Mouse (Mus musculus): Measurements from ENCODE around the gene Ccno.
"Not testable (repeated sequence)": the region's sequence is repeated elsewhere in the genome, so short reads cannot be mapped to it uniquely, and the experiment has no call there.

Ccno gene

DNA sequence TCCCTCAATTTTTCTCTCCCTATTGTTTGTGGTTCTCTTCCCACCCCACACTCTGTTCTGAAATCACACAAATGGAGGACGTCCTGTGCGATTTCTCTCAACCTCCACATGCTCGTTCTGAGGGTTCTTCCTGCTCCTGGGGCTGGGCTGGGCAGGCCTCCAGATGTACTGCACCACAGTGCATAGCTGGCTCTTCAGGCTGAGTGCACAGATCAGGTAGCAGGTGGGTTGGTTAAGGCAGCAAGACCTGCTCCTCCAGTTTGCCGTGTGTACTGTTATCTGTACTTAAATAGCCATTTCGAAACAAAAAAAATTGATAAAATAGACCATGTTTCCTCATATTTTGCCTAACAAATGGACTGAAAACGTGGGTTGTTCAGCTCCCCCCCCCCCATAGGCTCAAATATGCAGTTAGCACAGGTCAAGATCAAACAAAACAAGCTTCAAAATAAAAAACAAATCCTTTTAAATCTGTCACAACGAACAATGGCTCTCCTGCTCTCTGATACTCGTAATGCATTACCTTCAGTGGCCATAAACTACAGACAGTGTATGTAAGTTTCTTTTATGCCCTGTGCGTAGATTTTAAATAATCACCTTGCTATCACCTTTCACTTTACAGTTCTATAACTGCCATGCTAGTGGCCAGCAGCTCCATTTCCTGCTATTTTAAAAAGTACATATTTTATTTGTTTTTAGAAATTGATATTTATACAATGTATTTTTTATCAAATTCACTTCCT lies 13.1 kb downstream of the Ccno start:
- DNase-seq (ENCODE audit: low spot score), result peak; percentile 56

DNA sequence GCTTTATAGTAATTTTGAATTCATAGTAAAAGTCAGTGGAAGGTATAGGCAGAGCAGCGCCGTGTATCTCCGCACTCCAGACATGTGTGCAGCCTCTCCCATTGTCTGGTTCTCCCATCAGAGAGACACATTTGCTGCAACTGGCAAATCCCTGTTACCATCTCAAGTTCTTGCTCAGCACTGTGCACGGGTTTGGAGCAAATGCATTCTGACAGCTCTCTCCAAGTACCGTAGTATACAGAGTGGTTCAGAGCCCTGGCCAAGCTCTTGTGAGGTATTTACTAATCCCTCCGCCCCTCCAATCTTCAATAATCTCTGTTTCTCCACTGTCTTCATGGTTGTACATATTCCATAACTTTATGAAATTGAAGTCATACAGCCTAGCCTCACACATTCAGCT lies 25.1 kb downstream of the Ccno start:
- no peak for DNase-seq (ENCODE audit: low spot score)

DNA sequence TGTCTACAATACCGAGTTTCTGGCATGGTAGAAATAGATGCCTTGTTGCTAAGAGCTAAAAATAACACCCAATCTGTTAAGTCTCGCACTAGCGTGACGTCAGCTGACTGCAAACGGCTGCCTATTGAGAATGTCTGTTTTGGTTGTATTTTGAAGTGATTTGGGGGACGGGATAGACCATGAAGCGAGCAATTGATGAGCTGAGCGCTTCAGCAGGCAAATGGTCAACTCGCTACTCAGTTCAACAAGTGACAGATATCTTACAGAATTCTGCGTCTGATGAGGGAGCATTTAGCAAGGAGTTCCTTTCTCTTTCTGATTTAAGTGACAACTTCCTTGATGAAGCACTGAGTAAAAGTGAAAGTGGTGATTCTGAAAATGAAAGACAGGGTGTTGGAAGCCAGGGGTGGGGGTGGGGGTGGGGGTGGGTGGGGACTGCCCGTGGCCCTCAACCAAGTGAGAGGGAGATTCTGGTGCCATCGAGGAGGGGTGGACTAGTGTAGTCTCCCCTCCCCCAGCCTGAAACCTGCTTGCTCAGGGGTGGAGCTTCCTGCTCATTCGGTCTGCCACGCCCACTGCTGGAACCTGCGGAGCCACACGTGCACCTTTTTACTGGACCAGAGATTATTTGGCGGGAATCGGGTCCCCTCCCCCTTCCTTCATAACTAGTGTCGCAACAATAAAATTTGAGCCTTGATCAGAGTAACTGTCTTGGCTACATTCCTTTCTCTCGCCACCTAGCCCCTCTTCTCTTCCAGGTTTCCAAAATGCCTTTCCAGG lies 25.8 kb downstream of the Ccno start:
- not testable (repeated sequence) for DNase-seq (ENCODE audit: low spot score)

DNA sequence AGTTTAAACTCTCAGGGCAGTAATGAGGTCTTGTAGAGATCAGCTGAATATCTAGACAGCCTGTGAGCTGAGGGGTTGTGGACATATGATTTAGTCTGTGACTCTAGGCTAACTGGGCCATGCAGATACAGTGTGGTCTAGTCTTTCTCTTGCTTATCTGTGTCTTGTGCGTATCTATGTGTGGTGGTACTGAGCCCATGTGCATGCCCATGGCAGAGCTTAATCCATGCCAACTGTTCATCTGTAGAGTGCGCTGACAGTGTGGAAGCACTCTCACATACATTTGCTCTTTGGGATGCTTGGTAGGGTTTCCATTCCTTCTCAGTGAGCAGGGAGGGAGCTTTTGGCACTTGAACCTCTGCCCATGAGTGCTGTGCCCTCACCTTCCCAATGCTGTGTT lies 33.9 kb downstream of the Ccno start:
- no peak for DNase-seq (ENCODE audit: low spot score)

DNA sequence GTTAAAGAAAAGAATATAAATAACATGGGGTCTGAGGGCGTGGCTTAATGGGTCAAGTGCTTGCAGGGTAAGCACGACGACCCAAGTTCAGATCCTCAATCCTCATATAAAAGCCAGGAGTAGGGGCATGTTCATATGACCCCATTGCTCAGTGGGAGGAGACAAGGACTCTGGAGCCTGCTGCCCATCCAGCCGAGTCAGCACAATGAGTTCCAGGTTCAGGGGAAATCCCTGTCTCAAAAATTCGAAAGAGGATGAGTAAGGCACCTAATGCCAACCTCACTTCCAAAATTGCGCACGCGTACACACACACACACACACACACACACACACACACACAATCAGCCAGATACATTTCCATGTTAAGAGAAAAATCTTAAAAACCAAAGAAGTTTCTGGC lies 34.9 kb downstream of the Ccno start:
- DNase-seq (ENCODE audit: low spot score), result no peak

DNA sequence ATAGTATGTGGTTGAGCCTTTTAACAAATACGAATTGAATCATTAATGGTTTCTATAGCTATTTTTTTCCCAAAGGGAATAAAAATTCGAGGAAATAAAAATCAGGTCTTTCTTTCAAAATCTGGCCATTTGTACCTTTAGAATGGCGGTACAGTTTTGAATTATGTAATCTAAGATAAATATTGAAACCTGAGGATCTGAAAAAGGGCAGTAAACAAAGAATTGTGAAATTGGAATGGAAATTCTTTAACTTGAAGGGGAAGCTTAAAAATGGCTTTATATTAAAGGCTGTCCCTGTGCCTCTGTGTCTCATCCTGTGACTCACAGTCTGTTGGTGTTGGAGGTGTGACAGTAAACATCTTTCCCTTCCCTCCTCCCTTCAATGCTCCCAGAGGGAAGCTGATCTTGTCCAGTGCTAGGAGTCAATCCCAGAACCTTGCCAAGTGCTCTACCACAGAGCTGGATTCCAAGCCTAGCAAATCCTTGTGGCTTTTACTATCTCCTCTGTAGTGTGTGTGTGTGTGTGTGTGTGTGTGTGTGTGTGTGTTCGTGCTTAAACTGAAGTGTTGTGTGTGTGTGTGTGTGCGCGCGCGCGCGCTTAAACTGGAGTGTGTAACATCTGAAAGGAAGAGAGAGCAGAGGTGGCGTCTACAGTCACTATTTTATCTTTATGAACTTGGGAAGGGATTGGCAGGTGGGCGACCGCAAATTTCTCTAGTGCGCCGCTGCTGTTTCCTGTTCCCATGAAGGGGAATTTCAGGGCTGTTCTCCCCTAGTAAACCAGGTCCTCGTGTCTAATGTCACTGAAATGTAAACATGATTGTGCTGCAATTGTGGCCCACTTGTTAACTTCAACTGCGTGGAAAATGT lies 35.9 kb downstream of the Ccno start:
- DNase-seq (ENCODE audit: low spot score), result no peak

DNA sequence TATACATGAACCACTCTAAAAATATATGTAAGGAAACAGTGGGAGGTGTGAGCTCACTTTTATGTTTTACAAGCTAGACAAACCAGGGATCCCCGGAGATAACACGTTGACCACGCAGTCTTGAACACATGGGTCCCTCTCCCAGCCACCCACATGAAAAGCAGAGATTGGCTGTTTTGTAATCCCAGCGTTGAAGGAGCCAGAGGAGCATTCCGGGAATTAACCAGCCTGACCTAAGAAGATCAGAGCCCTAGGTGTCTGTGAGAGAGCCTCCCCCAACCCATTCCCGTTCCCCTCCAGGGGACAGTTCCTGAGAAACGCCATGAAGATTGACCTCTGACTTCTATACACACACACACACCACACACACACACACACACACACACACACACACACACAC lies 43.7 kb downstream of the Ccno start:
- no peak for DNase-seq (ENCODE audit: low spot score)

DNA sequence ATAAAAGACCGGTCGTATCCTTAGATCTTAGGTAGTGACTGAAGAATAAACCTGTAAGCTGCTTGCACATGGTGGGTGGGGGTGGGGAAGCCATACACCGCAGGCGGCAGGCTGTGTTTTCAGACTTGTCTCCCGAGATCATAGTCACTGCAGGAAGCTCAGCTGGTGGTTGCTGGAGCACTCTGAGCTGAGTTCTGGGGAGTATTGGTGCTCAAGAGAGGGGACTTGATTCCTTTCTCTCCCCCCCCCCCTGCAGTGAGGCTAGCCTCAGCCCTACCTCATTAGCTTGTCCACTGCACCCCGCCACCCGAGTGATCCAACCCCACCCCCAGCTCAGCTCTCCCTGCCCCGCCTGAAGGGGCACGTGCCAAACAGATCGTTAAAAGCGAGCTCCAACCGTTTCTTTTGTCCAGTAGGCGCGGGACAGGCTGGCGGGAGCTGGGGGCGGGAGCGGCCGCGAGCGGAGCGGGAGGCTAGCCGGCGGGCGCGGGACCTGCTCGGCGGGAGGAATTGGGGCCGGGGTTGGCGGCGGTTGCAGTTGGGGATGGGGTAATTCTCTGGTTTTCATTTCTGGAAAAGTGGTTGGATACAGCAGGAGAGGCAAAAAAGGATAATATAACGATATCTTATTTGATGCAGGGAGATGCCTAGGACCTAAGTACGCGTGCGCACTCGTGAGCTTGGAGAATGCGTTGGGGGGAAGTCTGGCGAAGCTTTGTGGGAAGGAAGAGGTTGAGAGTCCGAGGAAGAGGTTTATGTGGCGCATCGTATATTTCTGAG lies 44.4 kb downstream of the Ccno start:
- peak; percentile 15 for DNase-seq (ENCODE audit: low spot score)

DNA sequence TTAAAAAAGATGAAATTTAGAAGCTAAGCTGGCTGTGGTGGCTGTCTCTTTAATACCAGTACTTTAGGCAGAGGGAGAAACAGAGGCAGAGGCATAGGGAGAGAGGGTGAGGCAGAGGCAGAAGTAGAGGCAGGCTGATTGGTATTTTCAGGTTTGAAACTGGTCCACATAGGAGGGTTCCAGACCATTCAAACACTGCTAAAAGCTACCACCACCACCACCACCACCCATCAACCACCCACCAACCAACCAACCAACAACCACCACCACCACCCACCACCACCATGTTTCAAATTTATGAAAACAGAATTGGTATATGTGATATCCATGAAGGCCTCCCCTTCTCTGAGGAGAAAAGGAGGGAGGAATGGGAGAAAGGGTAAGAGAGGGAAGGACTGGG lies 45.2 kb downstream of the Ccno start:
- DNase-seq (ENCODE audit: low spot score), result no peak

DNA sequence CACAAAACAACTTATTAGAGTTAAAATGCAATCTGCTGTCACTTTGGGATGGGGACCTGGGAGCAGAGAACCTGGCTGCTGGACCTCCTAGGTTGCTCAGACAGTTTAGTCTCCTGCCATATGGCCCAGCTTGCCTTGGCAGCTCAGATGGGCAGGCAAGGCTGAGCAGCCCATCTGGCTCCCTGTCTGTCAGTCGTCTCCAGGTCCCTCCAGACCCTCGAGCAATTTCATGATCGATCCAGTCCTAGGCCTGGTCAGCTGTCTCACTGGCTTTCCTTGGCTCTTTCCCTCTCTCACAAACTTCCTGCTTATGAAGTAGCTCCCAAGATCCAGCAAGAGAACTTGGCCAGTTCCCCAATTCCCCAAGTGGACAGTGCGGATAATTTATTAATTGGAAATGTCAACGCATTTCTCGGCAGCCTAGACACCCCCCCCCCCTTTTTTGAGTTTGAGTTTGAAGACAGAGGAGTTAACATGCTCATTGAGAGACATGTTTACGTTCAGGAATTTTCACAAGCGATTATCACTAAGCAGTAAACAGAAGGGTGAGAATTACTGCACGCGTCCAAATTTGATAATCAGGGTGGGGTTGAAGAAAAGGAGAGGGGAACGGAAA lies 46.8 kb downstream of the Ccno start:
- DNase-seq (ENCODE audit: low spot score), result no peak

DNA sequence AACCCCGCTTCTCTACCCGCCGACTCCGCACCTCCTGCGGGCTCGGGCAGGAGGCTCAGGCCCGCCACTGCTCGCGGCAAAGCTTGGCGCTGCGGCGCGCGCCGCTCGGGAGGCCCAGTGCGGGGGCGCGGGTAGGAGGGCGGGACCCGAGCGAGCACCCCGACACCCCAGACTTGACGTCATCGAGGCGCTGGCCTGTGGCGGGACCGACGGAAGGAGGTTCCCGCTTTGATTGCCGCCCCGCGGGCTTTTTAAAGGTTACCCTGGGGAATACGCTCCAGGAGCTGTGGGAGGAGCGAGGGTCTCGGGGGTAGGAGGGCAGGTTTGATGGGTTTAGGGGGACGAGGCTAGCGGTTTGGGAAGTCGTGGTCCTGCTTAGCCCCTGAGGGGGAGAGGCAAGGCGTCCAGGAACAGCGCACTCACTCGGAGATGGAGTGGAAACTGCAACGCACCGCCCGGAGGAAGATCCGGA lies 47.4 kb downstream of the Ccno start, which contains the start of gene Cdc20b:
Gene Cdc20b (plus strand): TSS at position 162 of the 472 bp plus-strand sequence.
- peak; percentile 44 for DNase-seq (ENCODE audit: low spot score)

DNA sequence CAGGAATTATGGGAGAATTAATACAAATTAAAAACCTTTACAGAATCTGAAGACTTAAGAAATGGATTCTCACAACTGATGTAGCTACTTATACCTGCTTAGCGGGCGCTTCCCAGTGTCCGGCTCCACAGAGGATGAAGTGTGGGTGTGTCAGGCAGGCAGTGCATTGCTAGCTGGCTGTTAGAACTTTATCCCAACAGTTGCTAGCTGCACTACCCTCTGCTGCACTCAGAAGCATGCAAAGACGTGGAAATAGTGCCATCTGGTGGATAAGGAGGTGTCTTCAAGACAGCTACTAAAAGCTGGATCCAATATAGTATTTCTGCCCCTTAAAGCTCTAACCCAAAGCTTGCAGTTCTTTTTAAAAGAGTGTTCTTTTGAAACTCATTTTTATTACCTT lies 48.2 kb downstream of the Ccno start:
- peak; percentile 46 for DNase-seq (ENCODE audit: low spot score)
